Mouse (Mus musculus) liver, postnatal 0 days (tissue): ENCODE measurements around the gene Rhd.

Experiments
- CTCF ChIP-seq: sonication (generic); IDR thresholded peaks from 2 replicates; pipeline ENCODE4 v1.5.1; 2016; ENCODE audit warnings: antibody characterized with exemption, low read depth
- EP300 ChIP-seq: IDR thresholded peaks from 2 replicates; pipeline ENCODE4 v1.6.1; 2016; ENCODE audit warnings: antibody characterized with exemption, low read depth, mild to moderate bottlenecking

- TF ChIP-seq CTCF, result 0 out of 2 replicates have a peak, but pooled peaks have one; percentile 3
- no peak for TF ChIP-seq EP300
These were observed 10.5 kb upstream of the Rhd start for GRCm38 (mm10) chr4:134853637-134854485.
